Mouse (Mus musculus) left cerebral cortex, postnatal 4 days (tissue): ENCODE data around the gene Map3k21. TPM values are rescaled to one million over a fixed set of nuclear protein-coding genes. Genes with fewer than 3 reads are reported as not detected.

Experiments
- DNase-seq: peaks from one replicate; pipeline ENCODE4 v3.0.0-alpha.2; 2022
- intact Hi-C: fragments of 180-260 bp; cut with DNase I; formaldehyde crosslinking; loops from one replicate; pipeline ENCODE4 v1.15.1; 2025
- total RNA-seq, 2 experiments: library from RNA; stranded (reverse); gene quantifications; 2 replicates each; pipeline ENCODE4 v1.2.3; 2021

Map3k21 gene
- total RNA-seq: 1 to 10 TPM; 3.6 to 3.8 TPM

DNA sequence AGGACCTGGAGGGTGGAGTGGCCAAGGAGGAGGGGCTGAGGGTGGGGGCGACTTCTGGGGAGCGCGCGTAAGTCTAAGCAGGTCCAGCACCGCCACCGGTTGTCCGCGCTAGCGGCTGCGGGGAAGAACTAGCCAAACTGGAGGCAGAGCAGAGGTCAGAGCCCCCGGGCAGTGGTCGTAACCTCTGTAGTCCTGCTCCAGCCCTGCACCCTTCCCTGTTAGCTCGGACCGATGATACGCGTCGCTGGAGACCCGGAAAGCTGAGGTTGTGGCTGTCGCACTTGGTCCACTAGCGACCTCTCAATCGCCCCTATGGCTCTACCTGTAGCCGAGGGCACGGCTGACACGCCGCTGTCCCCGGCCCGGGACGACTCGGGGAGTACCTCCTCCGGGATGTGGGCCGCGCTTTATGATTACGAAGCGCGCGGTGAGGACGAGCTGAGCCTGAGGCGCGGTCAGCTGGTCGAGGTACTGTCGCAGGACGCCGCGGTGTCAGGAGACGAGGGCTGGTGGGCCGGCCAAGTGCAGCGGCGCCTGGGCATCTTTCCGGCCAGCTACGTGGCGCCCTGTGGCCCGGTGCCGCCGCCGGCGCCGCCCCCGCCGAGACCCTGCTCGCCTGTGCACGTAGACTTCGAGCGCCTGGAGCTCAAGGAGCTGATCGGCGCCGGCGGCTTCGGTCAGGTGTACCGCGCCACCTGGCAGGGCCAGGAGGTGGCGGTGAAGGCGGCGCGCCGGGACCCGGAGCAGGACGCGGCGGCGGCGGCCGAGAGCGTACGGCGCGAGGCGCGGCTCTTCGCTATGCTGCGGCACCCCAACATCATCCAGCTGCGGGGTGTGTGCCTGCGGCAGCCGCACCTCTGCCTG lies at the start of gene Map3k21:
Gene Map3k21, plus strand, starts transcription at position 86 of the 864 bp plus-strand sequence.
- DNase-seq: no peak
- intact Hi-C loops: no loop called here

DNA sequence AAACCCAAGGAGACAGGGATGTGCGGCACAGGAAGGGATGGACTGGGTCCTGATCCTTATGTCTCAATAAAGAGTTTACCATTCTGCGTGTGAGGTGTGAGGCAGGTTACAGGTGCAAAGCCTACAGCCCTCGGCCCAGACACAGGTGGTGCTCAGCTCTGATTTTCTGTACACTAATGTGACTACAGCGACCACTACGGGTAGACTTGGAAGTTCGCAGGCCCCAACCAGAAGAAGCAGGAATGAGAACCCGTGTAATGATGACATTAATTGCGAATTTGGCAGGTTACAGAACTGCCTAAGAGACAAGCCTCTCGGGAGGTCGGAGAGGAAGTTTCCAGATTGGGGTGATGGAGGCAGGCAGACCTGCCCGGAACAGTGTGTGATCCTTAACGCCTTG lies 44.1 kb upstream of the Map3k21 start:
- intact Hi-C loops: no loop called here
- no peak for DNase-seq

DNA sequence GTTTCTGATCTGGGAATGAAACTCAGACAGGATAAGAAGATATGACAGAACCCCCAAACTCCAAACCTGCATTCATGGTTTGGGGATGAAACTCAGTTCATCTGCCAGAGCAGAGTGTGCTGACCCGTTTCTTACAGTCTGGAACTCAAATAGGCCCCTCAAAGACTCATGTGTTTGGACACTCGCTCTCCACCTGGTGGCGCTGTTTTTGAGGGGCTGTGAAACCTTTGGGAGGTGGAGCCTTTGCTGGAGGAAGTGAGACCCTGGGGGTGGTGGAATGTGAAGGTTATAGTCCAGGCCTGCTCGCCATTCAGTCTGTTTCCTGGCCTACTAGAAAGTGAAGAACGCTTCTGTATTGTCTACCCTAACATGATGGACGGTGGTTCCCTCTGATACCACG lies 41.7 kb upstream of the Map3k21 start:
- intact Hi-C loops: no loop called here

GRCm38 (mm10) chr8:125869739-125870138 lies 40.5 kb upstream of the Map3k21 start:
- intact Hi-C loops: loop anchor here (5.0 kb wide), 1 partner anchor 297 kb away; no protein-coding TSS in a partner anchor
- DNase-seq: no peak

More for the DNA sequence above, 41.7 kb upstream of the Map3k21 start:
- DNase-seq: no peak

DNA sequence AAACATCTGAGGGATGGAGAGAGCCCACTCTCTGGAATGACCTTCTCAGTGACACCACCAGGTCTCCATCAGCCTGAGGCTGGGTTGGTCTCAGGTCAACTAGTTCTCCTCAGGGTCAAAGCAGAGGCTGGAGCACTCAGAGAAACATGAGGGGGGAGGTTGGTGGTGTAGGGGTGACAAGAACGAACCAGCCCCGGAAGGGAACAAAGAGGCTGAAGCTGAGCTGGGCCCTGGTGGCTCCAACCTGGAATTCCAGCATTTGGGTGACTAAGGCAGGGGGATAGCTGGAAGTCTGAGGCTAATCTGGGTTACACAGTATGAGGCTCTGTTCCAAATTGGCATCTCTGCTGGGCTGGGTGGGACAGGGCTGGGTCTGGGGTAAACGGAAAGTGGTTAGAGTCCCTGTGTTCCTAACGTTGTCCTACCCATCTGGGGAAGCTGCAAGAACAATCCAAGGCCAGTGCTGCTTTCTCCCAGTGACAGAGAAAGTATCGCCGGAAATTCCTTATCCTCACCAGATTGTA lies 40.0 kb upstream of the Map3k21 start:
- no peak for DNase-seq
- intact Hi-C loops: loop anchor here (5.0 kb wide), 1 partner anchor 298 kb away; no protein-coding TSS in a partner anchor

DNA sequence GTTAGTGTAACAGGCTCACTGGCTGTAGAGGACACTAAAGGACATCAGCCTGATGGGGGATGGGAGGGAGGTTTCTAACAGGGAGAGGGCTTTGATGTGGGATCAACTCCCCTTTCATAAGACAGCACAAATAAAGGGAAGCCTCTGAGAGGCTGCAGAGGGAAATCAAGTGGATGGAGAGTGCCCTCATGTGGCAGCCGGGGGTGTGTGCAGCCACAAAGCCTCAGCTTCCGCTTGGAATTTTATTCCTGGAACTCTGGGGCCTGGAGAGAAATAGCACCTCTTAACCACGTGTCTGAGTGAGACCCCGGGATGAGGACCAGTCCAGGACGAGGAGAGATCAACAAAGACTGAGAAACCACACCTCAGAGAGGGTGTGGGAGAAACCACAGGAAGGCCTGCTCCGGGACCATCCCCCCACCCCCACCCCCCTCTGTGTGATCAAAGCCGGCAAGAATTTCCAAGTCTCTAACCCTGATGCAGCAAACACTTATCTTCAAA lies 39.4 kb upstream of the Map3k21 start:
- peak; percentile 70 for DNase-seq
- intact Hi-C loops: loop anchor here (5.0 kb wide), 1 partner anchor 299 kb away; no protein-coding TSS in a partner anchor

DNA sequence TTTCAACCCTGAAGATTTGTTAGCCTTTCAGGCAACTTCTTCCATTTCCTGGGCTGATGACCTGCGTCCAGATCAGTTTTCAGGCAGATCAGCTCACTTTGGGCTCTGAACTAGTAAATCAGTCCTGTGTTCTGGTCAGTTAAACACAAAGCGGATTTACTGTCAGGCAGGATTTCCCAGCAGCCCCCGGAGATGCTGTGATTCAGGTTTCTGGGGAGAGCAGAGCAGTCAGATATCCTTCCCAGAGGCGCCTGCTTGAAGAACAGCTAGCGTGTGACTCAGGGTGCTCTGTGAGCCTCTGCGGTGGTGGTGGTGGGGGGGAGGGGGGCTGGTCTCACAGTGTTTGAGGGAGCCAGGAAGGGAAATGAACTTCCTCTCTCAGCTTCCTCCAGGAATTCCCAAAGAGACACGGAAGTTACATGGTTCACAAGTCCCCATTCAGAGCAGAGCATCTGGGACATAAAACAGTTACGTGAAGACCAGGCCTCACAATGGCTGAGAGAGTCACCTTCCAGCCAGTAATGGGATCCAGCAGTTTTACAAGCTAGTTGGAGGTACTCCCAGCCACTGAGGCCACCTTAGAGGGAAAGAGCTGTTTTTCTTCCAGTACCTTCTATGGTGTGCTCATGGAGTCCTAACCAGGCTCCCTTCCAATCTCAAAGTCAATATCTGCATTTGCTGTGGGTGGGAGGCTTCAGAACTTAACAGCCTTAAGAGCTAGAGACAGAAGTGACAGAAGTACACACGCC lies 37.6 kb upstream of the Map3k21 start:
- intact Hi-C loops: loop anchor here (5.0 kb wide), 1 partner anchor 300 kb away; no protein-coding TSS in a partner anchor
- DNase-seq: no peak

DNA sequence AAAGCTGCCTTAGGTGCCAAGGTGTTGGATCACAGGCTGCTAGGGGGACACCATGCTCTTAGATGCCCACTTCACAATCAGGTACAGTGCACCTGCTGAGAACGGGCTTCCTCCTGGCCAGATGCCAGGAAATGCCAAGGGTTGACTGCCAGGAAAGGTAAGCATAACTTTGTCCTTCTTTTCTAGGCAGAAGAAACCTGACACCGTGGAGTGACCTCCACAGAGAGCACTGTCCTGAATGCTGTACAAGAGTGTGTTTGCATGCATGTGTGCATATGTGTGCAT lies 37.1 kb upstream of the Map3k21 start:
- intact Hi-C loops: loop anchor here (5.0 kb wide), 1 partner anchor 301 kb away; no protein-coding TSS in a partner anchor
- no peak for DNase-seq

GRCm38 (mm10) chr8:125880447-125880846 lies 29.8 kb upstream of the Map3k21 start:
- no peak for DNase-seq
- intact Hi-C loops: no loop called here

DNA sequence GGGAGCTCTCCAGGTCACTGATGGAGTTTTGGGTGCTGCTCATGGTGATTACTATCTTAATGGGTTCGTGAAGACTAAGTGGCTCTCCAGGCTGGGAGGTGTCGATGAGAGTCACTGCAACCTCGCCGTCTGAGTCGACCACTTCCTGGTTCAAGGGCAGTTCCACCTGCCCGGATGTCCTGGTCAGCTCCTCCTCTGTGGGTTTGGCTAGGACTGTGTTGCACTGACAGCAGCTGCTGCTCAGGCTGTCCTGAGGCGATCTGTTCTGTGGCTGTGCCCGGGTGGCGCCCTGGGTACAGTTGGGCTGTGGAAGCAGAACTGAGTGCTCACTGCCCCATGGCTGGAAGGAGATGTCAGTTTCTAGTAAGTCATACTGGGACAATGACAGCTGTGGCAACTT lies 22.7 kb upstream of the Map3k21 start:
- intact Hi-C loops: no loop called here
- DNase-seq: no peak

DNA sequence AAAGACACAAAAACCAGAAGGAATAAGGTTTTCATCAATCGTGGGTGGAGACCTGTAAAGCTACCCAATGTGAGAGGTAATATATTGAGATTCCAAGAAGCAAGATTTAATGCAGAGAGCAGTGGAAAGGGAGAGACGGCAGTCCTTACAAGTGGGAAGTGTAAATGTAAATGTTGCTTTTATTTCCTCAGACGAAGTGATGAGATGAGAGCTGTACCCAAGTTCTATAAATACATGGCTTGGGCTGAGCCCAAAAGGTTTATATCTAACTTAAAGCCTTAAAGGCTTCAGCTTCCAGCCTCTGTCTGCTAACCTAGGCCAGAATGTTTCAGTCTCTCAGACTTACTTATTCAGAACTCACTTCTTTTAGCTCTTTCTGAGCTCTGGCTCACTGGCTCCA lies 20.3 kb upstream of the Map3k21 start:
- intact Hi-C loops: no loop called here
- DNase-seq: no peak

DNA sequence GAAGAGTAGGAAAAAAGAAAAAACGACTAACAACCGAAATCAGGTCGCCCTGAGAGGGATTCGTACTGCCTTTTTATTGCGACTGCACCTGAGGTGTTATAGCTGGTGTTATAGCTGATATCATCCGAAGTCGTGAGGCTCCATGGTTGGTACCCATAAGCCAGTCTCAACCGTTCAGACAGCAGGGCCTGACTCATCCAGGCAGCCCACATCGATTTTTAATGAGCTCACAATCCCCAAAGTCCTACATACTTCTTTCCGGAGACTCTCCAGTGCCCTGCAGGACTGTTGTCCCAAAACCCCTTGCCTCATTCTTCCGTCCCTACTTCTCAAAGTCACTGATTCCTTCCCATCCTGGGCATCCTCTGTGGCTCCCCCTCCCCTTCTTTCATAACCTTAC lies 12.9 kb upstream of the Map3k21 start:
- intact Hi-C loops: no loop called here
- no peak for DNase-seq

DNA sequence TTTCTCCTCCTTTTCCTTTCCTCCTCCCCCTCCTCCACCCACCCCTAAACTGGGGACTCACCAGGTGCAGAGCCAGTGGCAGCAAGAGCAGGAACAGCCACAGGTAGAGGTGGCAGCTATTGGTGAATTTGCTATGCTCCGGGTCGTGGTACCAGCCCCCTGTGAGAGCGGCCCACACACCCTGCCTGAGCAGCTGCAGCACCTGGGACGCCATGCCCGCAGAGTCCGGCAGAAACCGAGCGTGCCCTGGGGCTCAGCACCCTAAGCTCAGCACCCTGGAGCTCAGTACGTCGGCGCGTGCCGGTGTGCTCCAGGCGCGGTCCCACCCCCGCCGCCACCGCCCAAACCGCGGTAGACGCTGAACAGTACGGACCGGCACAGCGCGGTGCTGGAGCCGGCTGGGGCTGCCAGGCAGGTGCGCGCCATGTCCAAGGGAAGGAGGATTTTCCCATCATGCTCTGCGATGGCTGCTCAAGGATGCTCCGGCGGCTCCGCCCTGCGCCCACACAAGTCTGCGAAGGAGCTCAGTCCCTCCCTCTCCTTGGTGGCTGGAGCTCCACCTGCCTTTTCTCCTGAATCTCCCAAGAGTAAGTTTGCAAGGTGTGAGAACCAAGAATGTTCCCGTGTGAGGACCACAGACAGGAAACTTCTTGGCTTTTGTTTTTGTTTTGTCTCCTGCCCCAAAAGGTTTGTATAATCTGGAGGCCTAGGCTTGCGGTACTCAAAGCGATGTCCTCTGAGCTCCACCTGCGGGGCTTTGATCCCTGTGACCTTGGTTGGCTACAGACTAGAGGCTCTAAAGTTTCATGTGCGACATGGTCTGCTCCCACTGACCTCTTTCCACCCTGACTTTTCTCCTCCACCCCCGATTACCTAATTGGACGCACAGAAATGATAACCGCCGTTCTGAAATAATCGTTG lies 12.1 kb upstream of the Map3k21 start, which contains the start of gene Pcnx2:
Gene Pcnx2, minus strand, starts transcription at position 450 of the 921 bp plus-strand sequence.
- intact Hi-C loops: no loop called here

DNA sequence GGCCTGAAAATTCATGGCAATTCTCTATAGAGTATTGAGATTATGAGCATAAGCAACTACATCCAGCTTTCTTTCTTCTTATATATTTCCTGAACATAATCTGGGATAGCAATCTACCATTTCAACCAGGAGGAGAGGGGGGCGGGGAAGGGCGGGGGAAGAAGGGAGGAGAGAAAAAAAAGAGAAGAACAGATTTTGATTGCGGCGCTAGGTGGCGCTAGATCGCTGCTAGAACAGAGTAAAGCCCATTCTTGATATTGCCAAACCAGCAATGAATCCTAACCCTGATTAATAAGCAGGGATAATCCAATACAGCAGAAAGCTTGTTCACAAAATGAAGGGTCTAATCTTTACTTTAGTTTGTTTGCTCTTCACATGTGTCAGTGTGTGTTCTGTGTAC lies 11.4 kb upstream of the Map3k21 start:
- intact Hi-C loops: no loop called here
- peak; percentile 76 for DNase-seq

More for the DNA sequence above, 12.1 kb upstream of the Map3k21 start, which contains the start of gene Pcnx2:
- DNase-seq: peak; percentile 62

- intact Hi-C loops: no loop called here
- no peak for DNase-seq
These were observed 9.1 kb upstream of the Map3k21 start for GRCm38 (mm10) chr8:125901167-125901566.

DNA sequence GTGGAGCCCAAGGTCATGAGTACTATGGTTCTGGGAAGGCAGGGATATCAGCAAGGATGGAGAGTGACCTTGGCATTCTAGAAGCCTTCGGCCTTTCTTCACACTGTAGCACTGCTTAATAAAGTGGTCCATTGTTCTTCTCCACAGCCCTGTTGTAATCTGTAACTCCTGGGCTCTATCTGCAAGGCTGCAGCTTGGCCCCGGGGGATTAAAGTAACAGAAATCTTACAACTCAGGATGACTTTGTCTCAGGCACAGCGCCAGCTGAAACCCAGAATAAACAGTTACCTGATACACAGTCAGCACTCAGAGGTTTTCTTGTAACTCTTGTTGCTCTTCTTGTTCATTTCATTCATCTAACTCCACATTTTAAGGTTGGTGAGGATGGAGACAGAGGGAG lies 7.7 kb upstream of the Map3k21 start:
- intact Hi-C loops: no loop called here
- DNase-seq: no peak

- DNase-seq: no peak
- intact Hi-C loops: no loop called here
These were observed 4.9 kb upstream of the Map3k21 start for GRCm38 (mm10) chr8:125905341-125905740.

DNA sequence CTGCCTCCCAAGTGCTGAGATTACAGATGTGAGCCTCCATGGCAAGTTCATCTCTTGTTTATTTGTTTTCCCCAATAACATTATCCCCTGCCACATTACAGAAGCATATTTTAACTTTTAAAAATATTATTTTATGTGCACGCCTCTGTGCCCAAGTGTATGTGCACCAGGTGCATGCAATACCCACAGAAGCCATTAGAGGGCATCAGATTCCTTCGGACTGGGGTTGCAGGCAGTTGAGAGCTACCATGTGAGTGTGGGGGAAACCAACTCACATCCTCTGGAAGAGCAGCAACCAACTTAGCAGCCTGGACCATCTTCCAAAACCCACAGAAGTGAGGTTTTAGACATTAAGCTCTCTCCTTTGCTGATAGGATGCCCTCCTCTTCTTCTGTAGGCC lies 2.9 kb upstream of the Map3k21 start:
- DNase-seq: no peak
- intact Hi-C loops: no loop called here

DNA sequence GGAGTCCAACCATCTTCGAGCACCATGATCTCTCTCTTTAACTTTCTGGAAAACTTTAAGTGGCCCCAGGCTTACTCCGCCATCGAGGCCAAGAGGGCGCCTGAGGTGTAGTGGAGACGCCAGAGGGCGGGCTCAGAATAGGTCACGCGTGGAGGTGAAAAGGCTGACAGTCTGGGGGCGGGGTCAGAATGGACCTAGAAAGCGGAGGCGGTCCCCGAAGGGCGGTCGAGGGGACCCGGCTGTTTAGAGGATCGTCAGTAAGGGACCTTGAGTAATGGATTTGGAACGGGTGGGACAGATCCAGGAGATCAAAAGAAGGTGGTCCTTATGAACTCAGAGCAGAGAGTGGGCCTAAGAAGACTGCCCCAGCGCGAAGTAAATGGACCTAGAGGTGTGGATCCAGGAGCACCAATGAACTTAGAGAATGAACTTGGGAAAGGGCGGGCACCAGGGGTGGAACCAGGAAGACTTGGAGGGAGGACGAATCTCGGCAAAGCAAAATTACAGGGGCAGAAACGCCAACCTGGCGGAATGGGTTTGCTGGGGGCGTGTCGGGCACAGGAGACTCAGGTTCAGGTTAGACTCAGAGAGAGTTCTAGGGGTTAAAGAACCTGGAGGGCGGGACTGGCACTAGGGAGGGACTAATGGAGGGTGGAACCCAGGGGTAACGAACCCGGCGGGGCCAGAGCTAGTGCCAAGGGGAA lies 437 bp upstream of the Map3k21 start:
- DNase-seq: no peak
- intact Hi-C loops: no loop called here

GRCm38 (mm10) chr8:125911229-125911580 lies 955 bp downstream of the Map3k21 start:
- DNase-seq: no peak
- intact Hi-C loops: no loop called here
